Mouse (Mus musculus) erythroblast, embryonic 14.5 days (primary cell): Measurements from ENCODE around the gene Arfgap3.
"Not testable (repeated sequence)": the region's sequence is repeated elsewhere in the genome, so short reads cannot be mapped to it uniquely, and the experiment has no call there.

Experiments
- GATA1 ChIP-seq: IDR thresholded peaks from 2 replicates; pipeline ENCODE4 v1.6.1; 2012; ENCODE audit warnings: low read length, inconsistent platforms, mixed read lengths
- TAL1 ChIP-seq: IDR thresholded peaks from 3 replicates; pipeline ENCODE4 v1.6.1; 2012; ENCODE audit warnings: low read length, inconsistent platforms, mixed read lengths

DNA sequence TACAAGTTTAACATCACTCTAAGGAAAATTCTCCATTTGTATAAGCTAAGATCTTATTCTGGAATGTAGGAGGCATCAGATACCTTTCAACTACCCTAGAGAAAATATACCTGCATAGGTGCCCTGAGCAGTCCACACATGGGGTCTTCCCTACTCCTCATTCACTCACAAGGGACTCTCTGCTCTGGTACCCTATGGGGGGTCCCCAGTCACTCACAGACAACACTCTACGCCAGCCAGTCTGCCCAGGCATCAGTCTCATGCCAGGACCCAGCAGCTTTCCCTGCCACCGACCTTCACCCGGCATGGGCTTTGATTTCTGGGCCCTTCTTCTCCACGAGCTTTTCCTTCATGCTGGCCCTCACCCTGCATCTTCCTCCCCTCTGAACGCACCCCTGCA lies 10.9 kb upstream of the Arfgap3 start:
- TF ChIP-seq GATA1, TAL1: not testable (repeated sequence)
